Mouse (Mus musculus) limb, embryonic 14.5 days (tissue): ENCODE data around the gene Lhfp. TPM values are rescaled to one million over a fixed set of nuclear protein-coding genes. Genes with fewer than 3 reads are reported as not detected.

Experiments used
- ATAC-seq: fragments of 200-750 bp; cut with Nextera tagmentation; 2 replicates; pipeline ENCODE4 v1.8.0; 2017; ENCODE audit warnings: low read depth, moderate number of reproducible peaks, moderate TSS enrichment; ENCODE audit not compliant: low FRiP score
- DNase-seq: peaks from one replicate; pipeline ENCODE4 v3.0.0-alpha.2; 2015; ENCODE audit warnings: low spot score
- H3K27ac ChIP-seq: fragments of 300-500 bp; sonication (generic); replicated peaks from 2 replicates; pipeline ENCODE4 v1.5.1; 2014; ENCODE audit warnings: low read depth, mild to moderate bottlenecking, low read length, moderate library complexity, mixed read lengths
- H3K27me3 ChIP-seq: fragments of 300-500 bp; sonication (generic); 2 replicates; pipeline ENCODE4 v1.6.1; 2014; ENCODE audit warnings: low read length, mixed read lengths; ENCODE audit not compliant: control insufficient read depth, insufficient read depth
- H3K36me3 ChIP-seq: fragments of 300-500 bp; sonication (generic); 2 replicates; pipeline ENCODE4 v1.6.1; 2014; ENCODE audit warnings: mild to moderate bottlenecking, low read length, moderate library complexity, mixed read lengths; ENCODE audit not compliant: control insufficient read depth, insufficient read depth
- H3K4me1 ChIP-seq: fragments of 300-500 bp; sonication (generic); 2 replicates; pipeline ENCODE4 v1.6.1; 2014; ENCODE audit warnings: antibody characterized with exemption, low read length, mixed read lengths; ENCODE audit not compliant: control insufficient read depth, insufficient read depth
- H3K4me2 ChIP-seq: fragments of 300-500 bp; sonication (generic); replicated peaks from 2 replicates; pipeline ENCODE4 v1.6.1; 2014; ENCODE audit warnings: low read depth, mild to moderate bottlenecking, low read length, moderate library complexity; ENCODE audit not compliant: severe bottlenecking
- H3K4me3 ChIP-seq: fragments of 300-500 bp; sonication (generic); replicated peaks from 2 replicates; pipeline ENCODE4 v1.5.1; 2014; ENCODE audit warnings: low read length
- H3K9ac ChIP-seq: fragments of 300-500 bp; sonication (generic); 2 replicates; pipeline ENCODE4 v1.6.1; 2014; ENCODE audit warnings: mild to moderate bottlenecking, low read depth, low read length, moderate library complexity; ENCODE audit not compliant: severe bottlenecking
- H3K9me3 ChIP-seq: fragments of 300-500 bp; sonication (generic); 2 replicates; pipeline ENCODE4 v1.6.1; 2016; ENCODE audit warnings: low read length; ENCODE audit not compliant: control insufficient read depth
- POLR2A ChIP-seq: fragments of 200-500 bp; IDR thresholded peaks from 2 replicates; pipeline ENCODE4 v1.8.0; 2012; ENCODE audit warnings: inconsistent platforms, mild to moderate bottlenecking, moderate library complexity, borderline replicate concordance; ENCODE audit not compliant: insufficient read depth, insufficient read length; ENCODE audit errors: extremely low read depth
- WGBS: fragments of 180-500 bp; shearing (Covaris S2); extraction: QIAGEN DNeasy Blood & Tissue Kit; methylation state at CpG from one replicate; pipeline ENCODE4 v1.1.7; 2014; 5-methylcytosine and 5-hydroxymethylcytosine counted together
- polyA plus RNA-seq, 2 experiments: library from polyadenylated mRNA; depleted of rRNA in 1 of 2; stranded (reverse) in 1 of 2; unstranded in 1 of 2; fragments of >200 nt; fragmentation: Nextera tagmentation in 1 of 2; extraction: Ambion mirVana in 1 of 2; gene quantifications; 2 replicates each; pipeline versions ENCODE4 v1.2.1 to v1.2.3; 2012 to 2014

Gene Lhfp
- polyA plus RNA-seq (2012; rRNA removed) (83.3 and 91.0 TPM in 2 replicates), polyA plus RNA-seq (2014; fragmentation: Nextera tagmentation; extraction: Ambion mirVana) (94.0 and 105 TPM in 2 replicates)

- under 1% methylated on average over 30 of the region's 58 CpGs for WGBS
- no peaks in the 10 kb centered on the region for H3K27me3 ChIP-seq
- peak within 1 kb of the TSS; percentile 61 for H3K27ac ChIP-seq
- H3K4me1 ChIP-seq = peaks cover 30% of the 10 kb centered on the region
- 0 out of 2 replicates have a peak, but pooled peaks have one; percentile 64 for TF ChIP-seq POLR2A
- H3K4me2 ChIP-seq = peak within 1 kb of the TSS; percentile 75
- peak; percentile 67 for DNase-seq
- H3K9me3 ChIP-seq = no peaks in the 10 kb centered on the region
- peak; percentile 86 for ATAC-seq
- H3K36me3 ChIP-seq = no peaks in the 10 kb centered on the region
- peak within 1 kb of the TSS; percentile 63 for H3K4me3 ChIP-seq
- peak within 1 kb of the TSS; percentile 69 for H3K9ac ChIP-seq
Measured at GRCm38 (mm10) chr3:53041411-53042239, at the start of gene Lhfp. TSS of gene Lhfp (plus strand) at chr3:53041528.

DNA sequence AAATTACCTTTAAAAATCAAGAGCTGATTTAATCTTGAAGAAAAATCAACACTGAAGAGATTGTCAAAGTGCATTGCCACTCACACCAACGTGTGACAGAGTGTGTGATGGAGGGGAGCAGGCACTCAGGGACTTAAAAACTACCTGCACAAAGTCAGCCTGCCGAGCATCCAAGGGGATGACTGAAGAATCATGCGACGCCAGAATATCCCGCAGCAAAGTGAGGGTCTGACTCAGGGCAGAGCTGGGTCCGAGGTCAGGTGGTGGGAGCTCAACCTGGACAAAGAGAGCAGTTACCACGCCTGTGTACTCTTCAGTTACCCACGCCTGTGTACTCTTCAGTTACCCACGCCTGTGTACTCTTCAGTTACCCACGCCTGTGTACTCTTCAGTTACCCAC lies 48.0 kb upstream of the Lhfp start:
- no peak overlapping the region for H3K4me2 ChIP-seq
- WGBS = 82% methylated on average over 8 of the region's 10 CpGs
- H3K36me3 ChIP-seq = peaks cover 67% of the 10 kb centered on the region
- H3K9ac ChIP-seq = no peak overlapping the region
- no peaks in the 10 kb centered on the region for H3K4me1 ChIP-seq
- no peaks in the 10 kb centered on the region for H3K9me3 ChIP-seq
- no peak for ATAC-seq
- H3K27ac ChIP-seq = no peak overlapping the region
- DNase-seq = no peak
- no peak overlapping the region for H3K4me3 ChIP-seq
- no peak for TF ChIP-seq POLR2A
- H3K27me3 ChIP-seq = no peaks in the 10 kb centered on the region

DNA sequence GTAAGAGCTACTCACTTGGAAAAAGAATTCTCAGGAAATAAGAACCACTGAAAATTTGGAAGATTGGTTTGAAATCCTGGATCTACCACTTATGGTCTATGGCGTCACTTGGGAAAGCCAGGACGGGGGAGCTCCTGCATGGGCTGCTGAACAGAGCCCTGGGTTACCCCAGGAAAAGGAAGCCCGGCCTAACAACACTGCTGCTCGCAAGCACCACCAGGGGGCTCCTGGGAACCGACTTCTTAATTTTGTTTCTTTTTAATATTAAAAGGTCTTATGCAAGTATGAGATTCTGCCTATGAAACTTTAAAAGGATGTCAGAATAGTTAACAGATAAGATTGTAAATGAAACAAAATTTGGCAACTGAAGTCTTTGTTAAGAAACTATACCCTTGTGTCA lies 46.7 kb upstream of the Lhfp start:
- H3K9ac ChIP-seq = no peak overlapping the region
- peaks cover 67% of the 10 kb centered on the region for H3K36me3 ChIP-seq
- no peak overlapping the region for H3K27ac ChIP-seq
- WGBS = 70% methylated on average over 5 of the region's 5 CpGs
- no peaks in the 10 kb centered on the region for H3K9me3 ChIP-seq
- no peaks in the 10 kb centered on the region for H3K27me3 ChIP-seq
- DNase-seq (no peak), ATAC-seq (no peak)
- no peaks in the 10 kb centered on the region for H3K4me1 ChIP-seq
- no peak overlapping the region for H3K4me2 ChIP-seq
- no peak overlapping the region for H3K4me3 ChIP-seq
- no peak for TF ChIP-seq POLR2A

GRCm38 (mm10) chr3:52996635-52997034 lies 44.7 kb upstream of the Lhfp start:
- TF ChIP-seq POLR2A = no peak
- 94% methylated on average over 5 of the region's 5 CpGs for WGBS
- H3K9me3 ChIP-seq = no peaks in the 10 kb centered on the region

GRCm38 (mm10) chr3:52997381-52997780 lies 43.9 kb upstream of the Lhfp start:
- Histone ChIP-seq H3K36me3 (peaks cover 73% of the 10 kb centered on the region), H3K27ac (no peak overlapping the region), H3K4me1 (no peaks in the 10 kb centered on the region), H3K4me2 (no peak overlapping the region), H3K9me3 (no peaks in the 10 kb centered on the region), H3K27me3 (no peaks in the 10 kb centered on the region), H3K9ac (no peak overlapping the region), H3K4me3 (no peak overlapping the region)
- TF ChIP-seq POLR2A = no peak
- no peak for ATAC-seq
- no peak for DNase-seq
- WGBS = 74% methylated on average over 1 of the region's 1 CpGs

More at GRCm38 (mm10) chr3:52996635-52997034, 44.7 kb upstream of the Lhfp start:
- Histone ChIP-seq H3K9ac (no peak overlapping the region), H3K36me3 (peaks cover 73% of the 10 kb centered on the region), H3K4me2 (no peak overlapping the region), H3K27me3 (no peaks in the 10 kb centered on the region), H3K27ac (no peak overlapping the region), H3K4me3 (no peak overlapping the region), H3K4me1 (no peaks in the 10 kb centered on the region)
- ATAC-seq = no peak
- no peak for DNase-seq
